Mouse (Mus musculus): ENCODE measurements around the gene Gm9922. TPM values are rescaled to one million over a fixed set of nuclear protein-coding genes. Genes with fewer than 3 reads are reported as not detected.

The Gm9922 gene
- 1 to 10 TPM; 1.4 to 2.0 TPM for total RNA-seq (2021)
- long read RNA-seq, experiment 1: 0 reads
- long read RNA-seq, experiment 2, partial matches to known transcripts: 0 of 2 reads
- long read RNA-seq, experiment 2, other reads (novel, unspliced or antisense): 1 of 2 reads

GRCm38 (mm10) chr14:101729237-101729971, at the start of gene Gm9922, which contains the start of gene Lmo7:
Gene Gm9922 (minus strand): TSS chr14:101729814.
Gene Lmo7 (plus strand): TSS chr14:101729957.
- DNase-seq: peak; percentile 90 to 92

- no peak for DNase-seq
Observed at GRCm38 (mm10) chr14:101778426-101778825, 48.8 kb upstream of the Gm9922 start.

- DNase-seq: no peak
Observed at GRCm38 (mm10) chr14:101777129-101777493, 47.5 kb upstream of the Gm9922 start.

- DNase-seq: no peak
Observed at GRCm38 (mm10) chr14:101776296-101777128, 46.9 kb upstream of the Gm9922 start.

GRCm38 (mm10) chr14:101774631-101775030, 45.0 kb upstream of the Gm9922 start:
- DNase-seq: peak; percentile 6 to 57

- DNase-seq: no peak
Observed at GRCm38 (mm10) chr14:101771756-101772155, 42.1 kb upstream of the Gm9922 start.

GRCm38 (mm10) chr14:101771336-101771735, 41.7 kb upstream of the Gm9922 start:
- DNase-seq: no peak

GRCm38 (mm10) chr14:101763762-101764295, 34.2 kb upstream of the Gm9922 start:
- DNase-seq: no peak

GRCm38 (mm10) chr14:101762267-101762666, 32.7 kb upstream of the Gm9922 start:
- no peak for DNase-seq

- no peak for DNase-seq
Observed at GRCm38 (mm10) chr14:101755425-101755824, 25.8 kb upstream of the Gm9922 start.

- DNase-seq: no peak
Observed at GRCm38 (mm10) chr14:101750910-101751309, 21.3 kb upstream of the Gm9922 start.

- no peak for DNase-seq
Observed at GRCm38 (mm10) chr14:101748436-101748835, 18.8 kb upstream of the Gm9922 start.

GRCm38 (mm10) chr14:101747811-101748210, 18.2 kb upstream of the Gm9922 start:
- DNase-seq: no peak

- DNase-seq: no peak
Observed at GRCm38 (mm10) chr14:101746635-101747034, 17.0 kb upstream of the Gm9922 start.

- DNase-seq: no peak
Observed at GRCm38 (mm10) chr14:101737501-101737900, 7.9 kb upstream of the Gm9922 start.

GRCm38 (mm10) chr14:101733542-101734303, 4.1 kb upstream of the Gm9922 start:
- DNase-seq: no peak

- DNase-seq: peak in 1 of 2 experiments; percentile 1
Observed at GRCm38 (mm10) chr14:101729972-101730692, 518 bp upstream of the Gm9922 start.

- DNase-seq: no peak
Observed at GRCm38 (mm10) chr14:101714414-101714813, 15.2 kb downstream of the Gm9922 start.

- DNase-seq: no peak
Observed at GRCm38 (mm10) chr14:101707088-101707487, 22.5 kb downstream of the Gm9922 start.

GRCm38 (mm10) chr14:101704479-101704878, 25.1 kb downstream of the Gm9922 start:
- no peak for DNase-seq

- DNase-seq: no peak
Observed at GRCm38 (mm10) chr14:101688406-101688805, 41.2 kb downstream of the Gm9922 start.
